Mouse (Mus musculus) mouse embryonic stem cell (cell line): ENCODE measurements around the gene Bod1.

Source experiments
- in situ Hi-C, 2 experiments: fragments of 300-500 bp; cut with MboI; formaldehyde crosslinking; loops; 1 replicate in 1 of 2; 3 replicates in 1 of 2; pipeline ENCODE4 v1.14.3; 2019 to 2020; ENCODE audit warnings: low sequenced_read_pairs in 2 of 2, low pct_unique_long_range_greater_than_20kb in 1 of 2, mixed read lengths in 1 of 2; ENCODE audit not compliant: unreplicated experiment in 1 of 2

Bod1 gene

DNA sequence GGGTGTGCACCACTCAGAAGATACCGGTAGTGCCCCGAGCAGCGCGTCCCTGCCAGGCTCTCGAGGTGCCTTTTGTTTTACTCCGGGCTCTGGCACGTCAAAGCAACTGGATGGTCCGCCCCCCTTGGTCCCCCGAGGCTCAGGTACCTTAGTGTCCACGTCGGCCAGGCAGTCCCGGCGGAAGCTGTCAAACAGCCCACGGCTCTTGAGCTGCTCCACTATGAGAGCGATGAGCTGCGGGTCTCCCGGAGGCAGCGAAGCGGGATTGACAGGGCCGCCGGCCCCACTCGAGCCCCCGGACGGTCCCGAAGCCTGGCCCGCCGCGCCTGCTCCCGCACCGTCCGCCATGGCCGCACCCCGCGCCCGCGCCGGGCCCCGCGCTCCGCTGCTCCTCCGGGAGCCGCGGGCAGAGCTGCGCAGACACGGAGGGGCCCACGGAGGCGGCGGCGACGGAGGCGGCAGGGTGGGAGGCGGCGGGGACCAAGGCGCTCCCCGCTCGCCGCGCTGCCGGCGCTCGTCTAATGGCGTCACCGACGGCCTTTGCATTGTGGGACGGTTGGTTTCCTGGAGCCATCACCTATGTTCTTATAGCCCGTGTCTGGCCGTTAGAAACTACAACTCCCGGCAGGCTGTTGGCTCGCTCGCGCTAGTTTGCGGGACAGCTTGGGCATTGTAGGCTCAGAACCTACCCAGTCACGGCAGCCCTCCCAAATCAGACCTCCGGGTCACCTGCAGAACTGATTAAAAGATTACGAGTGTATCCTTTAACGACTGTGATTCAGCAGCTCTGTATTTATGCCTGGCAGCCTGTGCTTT, at the start of gene Bod1:
Gene Bod1 (minus strand): TSS at position 532 of the 816 bp plus-strand sequence.
- in situ Hi-C loops: loop anchor here (5.0 to 10.0 kb wide), 3 partner anchors 276 to 433 kb away; no protein-coding TSS in a partner anchor

DNA sequence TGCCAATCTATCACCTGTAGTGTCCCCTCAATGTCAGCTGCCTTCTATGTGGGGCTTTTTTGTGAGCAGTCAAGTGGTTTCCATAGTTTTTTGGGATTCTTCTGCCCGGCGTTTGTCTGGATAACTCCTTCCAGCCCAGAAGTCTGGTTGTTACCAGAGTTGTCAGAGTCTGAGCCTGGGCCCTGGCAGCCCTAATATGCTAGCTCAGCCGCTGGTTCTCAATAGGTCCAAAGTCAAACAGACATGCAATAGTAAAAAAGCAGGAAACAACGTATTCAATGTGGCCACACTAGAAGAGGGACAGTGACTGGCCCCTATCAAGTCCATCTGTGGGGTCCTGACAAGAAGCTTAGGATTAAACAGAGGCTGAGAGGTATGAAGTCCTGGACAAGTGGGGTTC, 47.4 kb upstream of the Bod1 start:
- in situ Hi-C loops: no loop called here

DNA sequence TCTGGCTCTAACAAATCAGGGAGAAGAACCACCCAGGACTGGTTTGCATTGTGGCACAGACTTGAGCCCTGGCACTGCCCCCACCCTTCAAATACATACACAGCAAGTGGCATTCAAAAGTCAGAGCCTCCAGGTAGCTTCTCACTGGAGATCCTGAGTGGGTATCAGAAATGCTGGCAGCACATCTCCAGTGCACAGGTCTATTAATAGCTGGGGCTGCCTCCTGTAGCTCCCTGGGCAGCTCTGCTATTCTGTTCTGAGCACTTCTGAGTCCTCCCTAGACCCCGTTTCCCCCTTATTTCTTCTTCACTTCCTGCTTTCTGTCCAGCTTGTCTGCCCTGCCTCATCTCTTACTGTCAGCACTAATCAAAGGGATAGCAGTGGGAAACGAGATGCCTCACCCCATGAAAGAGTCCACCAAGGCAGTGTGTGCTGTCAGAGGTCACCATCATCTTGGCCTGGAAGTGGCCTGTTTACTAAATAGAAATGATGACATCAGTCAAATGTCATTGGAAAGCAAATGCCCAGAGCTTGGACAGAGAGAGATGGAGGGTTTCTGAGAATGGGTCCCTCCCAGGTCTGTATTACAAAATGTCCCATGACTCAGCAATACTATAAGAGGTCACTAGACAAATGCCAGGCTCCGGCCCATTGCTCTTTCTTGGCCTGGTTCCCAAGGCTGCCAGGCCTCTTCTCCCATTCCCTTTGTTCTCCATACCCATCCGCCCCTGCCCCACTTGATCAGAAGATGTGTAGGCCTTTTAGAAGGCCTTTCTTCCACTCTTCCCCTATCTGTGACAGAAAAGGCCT, 46.4 kb upstream of the Bod1 start:
- in situ Hi-C loops: no loop called here

DNA sequence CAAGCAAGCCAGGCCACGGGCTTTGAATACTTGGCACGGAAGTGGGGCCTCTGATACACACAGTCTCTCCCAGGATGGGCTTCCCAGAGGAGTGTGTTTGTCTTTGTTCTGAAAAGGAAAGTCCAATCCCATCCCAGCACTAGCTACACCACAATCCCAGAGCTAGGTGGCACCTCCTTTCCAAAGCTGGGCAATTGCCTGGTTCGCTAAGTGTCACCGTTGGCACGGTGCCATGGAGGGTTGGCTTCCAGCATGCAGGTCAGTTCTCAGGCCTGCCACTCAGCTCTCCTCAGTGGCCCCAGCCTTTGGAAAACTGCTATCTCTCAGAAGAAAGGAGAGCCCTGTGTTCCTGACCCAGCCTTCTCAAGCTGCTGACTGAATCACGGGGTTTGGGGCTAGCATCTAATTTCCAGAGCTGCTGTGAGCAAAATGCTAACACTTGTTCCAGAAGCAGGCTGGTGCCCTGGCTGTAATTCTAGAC, 42.0 kb upstream of the Bod1 start:
- in situ Hi-C loops: no loop called here

DNA sequence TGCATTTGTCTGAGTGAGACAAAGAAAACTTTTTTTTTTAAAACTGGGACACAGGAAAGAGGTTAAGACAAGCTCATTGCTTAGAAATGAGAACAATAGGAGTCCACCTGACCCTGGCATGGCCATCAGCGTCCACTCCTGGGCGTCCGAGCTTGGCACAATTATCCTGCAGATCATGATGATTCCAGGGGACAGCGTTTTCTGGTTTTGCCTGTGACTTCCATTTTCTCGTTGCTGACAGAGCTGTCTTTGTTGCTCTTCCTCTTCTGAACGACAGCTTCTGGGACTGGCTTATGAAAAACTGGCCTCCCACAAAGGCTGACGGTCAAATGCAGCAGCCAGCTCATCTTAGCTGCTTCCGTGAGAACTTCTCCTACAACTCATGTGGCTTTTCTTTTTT, 41.4 kb upstream of the Bod1 start:
- in situ Hi-C loops: no loop called here

DNA sequence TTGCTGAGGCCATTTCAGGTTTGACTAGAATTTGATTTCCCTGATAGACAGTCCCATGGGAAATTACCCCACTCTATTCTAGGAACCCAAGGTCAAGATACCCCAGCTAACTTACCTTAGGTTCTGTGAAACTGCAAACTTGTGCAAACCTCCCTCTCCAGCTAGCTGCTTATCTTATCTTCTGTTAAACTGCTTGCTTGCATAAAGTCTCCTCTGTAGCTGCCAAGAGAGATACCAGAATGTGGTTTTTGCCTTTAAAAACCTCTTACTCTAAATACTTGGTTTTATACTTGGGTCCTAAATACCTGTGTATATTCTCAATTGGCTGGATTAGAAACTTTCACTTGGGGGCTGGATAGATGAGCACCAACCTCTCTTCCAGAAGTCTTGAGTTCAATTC, 36.1 kb upstream of the Bod1 start:
- in situ Hi-C loops: no loop called here

DNA sequence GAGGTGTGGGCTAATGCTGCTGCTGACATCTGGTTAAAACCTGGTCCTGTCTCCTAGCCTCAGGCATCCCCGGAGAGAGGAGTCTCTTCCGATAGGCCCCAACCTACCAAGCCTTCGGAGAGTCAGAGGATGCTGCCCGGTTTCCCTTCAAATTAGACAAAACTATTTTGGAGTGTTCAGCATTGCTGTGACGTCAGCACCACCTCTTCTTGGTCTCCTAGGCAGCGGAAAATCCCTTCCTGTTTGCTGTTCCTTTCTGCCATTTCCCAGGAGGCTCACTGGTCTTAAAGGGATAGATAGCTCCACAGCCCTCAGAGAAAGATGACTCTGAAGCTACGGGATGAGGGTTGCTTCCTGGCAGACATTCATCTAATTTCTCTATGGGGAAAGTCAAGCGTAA, 31.5 kb upstream of the Bod1 start:
- in situ Hi-C loops: no loop called here

DNA sequence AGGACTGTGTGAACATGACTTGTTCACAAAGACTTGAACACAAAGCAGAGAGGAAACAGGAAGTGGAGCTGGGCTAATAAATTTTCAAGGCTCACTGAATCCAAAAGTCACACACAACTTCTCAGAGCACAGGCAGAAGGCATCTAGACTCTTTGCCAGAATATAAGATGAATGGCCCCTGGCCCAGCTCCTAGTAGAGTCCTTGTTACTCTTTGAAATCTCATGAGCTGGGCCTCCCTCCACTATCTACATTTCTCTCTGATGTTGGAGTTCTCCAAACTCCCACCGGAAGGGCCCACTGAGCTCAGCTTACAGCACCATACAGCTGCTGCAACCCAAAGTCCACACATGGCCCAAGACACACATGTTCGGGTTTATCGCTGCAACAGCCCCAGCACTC, 30.2 kb upstream of the Bod1 start:
- in situ Hi-C loops: no loop called here

DNA sequence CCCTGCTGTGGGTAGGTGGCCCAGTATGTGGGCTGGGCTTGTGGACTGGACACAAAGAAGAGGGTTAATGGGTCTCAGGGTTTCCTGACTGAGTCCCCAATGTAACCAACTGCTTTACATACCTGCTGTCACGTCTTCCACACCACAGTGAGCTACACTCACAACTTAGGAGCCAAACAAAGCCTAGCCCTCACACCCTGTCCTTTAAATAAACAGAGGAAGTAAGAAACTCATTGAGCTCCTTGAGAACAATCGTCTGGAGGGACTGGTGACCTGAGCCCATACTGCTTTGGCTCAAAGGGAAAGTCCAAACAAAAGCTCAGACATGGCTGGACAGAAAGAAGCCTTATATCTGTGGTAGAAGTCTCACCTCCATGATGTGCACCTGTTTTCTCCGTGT, 27.8 kb upstream of the Bod1 start:
- in situ Hi-C loops: loop anchor here in 1 of 2 experiments (25.0 kb wide), 1 partner anchor 413 kb away; no protein-coding TSS in a partner anchor

DNA sequence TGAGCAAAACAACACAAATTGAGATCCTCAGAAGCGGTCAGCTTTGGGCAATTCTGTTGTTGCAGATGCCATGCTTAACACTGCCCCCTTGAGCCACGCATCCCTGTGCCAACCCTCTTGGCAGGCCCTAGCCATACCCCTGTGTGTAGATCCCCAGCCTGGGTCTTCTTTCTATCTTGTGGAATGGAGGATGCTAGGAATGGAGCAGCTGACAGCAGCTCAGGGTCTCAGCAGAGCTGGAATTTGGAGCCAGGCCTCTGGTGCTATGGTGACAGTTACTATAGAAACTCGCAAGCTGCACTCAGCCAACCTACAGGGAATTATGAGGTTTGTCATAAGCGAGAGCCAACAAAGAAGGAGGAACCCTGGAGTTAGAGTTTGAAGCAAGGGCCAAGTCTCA, 23.1 kb upstream of the Bod1 start:
- in situ Hi-C loops: loop anchor here in 1 of 2 experiments (25.0 kb wide), 1 partner anchor 418 kb away; no protein-coding TSS in a partner anchor

DNA sequence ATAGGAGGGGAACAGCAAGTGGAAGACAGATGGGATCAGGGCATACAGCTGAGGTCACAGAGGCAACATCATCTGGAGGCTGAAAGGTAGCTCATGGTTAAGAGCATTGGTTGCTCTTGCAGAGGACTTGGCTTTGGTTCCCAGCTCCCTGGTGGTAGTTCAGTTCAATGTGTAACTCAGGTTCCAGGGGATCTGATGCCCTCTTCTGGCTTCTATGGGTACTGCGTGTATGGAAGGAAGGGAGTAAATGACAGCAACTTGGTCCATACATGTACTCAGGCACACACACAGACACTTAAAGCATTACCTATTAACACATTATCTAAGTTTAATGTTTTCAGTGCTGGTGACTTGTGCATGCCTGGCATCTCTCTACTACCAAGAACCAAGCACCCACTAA, 22.4 kb upstream of the Bod1 start:
- in situ Hi-C loops: loop anchor here in 1 of 2 experiments (25.0 kb wide), 1 partner anchor 418 kb away; no protein-coding TSS in a partner anchor

DNA sequence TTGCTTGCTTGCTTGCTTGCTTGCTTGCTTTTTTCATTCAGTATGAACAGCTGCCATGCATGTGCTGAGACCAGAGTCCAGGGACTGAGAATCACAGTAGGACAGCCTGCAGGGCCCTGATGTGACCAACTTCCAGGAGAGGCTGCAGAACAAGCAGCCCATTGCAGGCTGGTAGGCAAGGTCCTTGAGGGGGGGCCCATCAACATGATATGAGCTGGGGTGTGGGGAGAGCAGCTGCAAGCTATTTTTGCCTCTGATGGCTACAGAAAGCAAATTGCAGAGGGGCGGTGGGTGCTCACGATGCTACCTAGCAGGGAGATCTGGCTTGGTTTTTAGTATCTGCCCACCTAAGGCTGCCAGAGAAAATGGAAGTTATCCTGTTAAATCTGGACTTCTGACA, 21.6 kb upstream of the Bod1 start:
- in situ Hi-C loops: loop anchor here in 1 of 2 experiments (25.0 kb wide), 1 partner anchor 419 kb away; no protein-coding TSS in a partner anchor

DNA sequence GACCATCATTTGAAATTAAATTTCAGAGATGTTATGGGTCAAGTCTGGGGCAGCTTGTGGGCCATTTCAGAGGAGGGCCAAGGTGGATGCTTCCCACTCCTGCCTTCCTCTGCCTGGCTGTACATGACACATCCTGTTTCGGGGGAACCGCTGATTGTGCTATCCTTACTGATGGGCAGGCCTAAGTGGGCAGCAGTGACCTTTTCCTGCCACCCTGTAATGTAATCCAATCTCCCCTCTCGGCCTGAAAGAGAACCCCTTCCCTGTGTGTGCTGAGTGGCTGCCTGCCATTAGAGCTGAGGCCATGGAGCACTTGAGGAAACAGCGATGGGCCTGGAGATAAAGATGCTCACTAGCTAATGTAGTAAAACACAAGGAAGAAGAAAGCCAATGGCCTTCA, 17.3 kb upstream of the Bod1 start:
- in situ Hi-C loops: loop anchor here in 1 of 2 experiments (25.0 kb wide), 1 partner anchor 423 kb away; no protein-coding TSS in a partner anchor

DNA sequence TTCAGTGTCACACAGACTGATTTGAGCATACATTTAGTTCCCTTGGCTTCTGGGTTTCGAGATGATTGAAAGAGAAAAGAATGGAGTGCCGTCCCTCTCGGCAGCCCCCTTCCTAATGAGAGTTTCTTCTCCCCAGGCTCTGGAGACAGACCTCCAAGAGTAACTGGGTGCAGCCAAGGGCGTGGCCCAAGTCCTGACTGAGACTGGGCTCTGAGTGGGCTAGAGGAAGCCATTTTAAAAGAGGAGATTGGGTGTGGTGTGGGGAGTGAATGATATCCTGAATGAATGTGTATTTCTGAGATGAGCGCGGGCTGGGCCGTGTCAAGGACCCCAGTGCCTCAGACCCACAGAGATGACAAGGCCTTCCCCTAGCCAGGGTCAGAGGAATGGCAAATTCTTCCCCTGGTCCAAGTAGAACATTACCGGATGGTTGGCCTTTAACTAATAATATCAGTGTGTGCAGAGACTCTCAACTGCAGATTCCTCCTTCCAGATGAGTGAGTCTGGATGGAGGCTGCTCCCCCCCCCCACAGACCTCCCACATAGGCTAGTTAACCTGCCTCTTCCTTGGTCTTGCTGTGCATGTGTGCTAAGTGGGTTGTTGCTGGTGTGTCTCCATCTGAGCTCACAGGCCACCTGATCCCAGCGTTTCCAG, 13.4 kb upstream of the Bod1 start:
- in situ Hi-C loops: loop anchor here in 1 of 2 experiments (25.0 kb wide), 1 partner anchor 427 kb away; no protein-coding TSS in a partner anchor

DNA sequence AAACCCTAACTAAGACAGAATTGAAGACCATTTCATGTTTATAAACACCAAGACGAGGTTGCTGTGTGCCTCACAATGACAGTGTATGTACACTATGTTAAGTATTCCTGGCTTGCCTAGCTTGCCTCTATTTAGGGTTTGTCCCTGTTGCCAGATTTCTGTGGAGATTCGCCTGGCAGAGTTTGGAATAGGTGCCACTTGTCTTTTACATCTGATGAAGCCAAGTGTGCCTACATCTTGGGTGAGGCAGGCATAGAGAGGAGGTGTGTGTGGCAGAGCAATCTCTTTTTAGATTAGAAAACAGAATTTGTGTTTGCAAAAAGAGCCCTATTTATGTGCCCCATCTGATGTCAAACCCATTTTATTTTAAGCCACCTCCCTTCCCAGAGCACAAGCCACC, 12.4 kb upstream of the Bod1 start:
- in situ Hi-C loops: loop anchor here in 1 of 2 experiments (25.0 kb wide), 1 partner anchor 428 kb away; no protein-coding TSS in a partner anchor

DNA sequence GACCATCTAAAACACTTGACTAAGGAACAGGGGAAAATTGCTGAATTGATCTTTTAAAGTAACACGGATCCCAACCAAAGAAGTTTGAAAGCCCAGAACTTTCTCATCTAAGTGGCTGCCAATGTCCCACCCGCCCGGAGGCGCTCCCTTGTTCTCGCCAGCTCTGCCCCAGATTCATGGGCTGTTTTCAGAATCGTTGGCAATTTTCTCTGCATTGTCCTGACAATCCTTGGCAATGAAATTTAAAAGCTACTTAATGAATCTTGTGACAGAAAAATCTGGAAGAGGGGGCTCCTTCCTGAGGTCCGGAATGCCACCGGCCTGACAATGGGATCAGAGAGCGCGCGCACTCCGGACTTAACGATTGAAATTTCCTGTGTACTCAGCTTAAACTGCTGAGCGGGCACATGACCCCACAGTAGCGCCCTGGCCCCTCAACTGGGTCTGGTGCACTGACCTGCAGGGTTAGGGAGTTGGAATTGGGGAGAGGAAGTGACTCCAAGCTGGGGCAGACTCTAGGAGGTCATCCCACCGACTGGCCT, 8.2 kb upstream of the Bod1 start:
- in situ Hi-C loops: loop anchor here (10.0 to 25.0 kb wide), 3 partner anchors 275 to 432 kb away; no protein-coding TSS in a partner anchor

DNA sequence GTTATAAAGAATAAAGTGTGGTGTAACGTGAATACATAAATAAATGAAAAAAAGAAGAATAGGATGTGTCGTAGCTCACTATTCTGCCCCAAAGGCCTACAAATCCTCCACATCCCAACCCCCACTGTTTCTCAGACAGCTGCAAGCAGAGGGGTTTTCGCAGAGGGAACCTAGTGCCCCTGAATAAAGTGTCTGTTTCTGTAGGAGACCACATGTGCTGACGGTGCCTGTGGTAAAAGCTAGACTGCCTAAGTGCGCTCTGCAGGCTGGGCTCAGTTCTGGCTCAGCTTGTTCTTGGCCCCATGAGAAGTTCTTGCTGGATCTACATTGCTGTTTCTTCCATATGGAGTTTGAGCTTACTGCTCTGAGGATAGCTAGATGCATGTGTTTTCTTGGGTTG, 5.6 kb upstream of the Bod1 start:
- in situ Hi-C loops: loop anchor here (10.0 to 25.0 kb wide), 3 partner anchors 277 to 435 kb away; no protein-coding TSS in a partner anchor

DNA sequence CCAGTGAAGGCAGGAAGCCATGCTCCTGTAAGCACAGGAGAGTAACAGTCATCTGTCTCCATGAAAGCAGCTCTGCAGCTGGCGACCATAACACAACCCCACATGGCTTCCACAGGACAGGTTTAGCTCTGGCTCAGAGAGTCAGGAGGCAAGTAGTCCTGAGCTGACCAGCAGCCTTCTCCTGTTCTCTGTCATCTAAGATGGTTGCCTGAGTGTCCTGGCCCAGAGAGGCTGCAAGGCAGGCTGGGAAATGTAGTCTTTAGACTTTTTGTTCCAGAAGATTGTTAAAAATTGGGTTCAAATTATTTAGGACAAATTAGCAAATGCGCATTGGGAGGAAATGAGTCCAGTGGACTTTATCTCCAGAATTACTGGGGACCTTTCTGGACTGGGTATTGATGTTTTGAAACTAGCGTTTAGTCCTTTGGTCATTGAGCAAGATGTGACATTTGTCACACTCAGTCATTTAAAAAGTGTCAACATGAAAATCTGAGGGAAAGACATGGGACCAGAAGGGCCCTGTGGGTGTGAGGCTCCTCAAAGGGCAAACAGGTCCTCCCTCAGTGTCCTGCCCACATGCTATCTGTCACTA, 5.1 kb upstream of the Bod1 start:
- in situ Hi-C loops: loop anchor here (10.0 to 25.0 kb wide), 3 partner anchors 278 to 436 kb away; no protein-coding TSS in a partner anchor
